Mouse (Mus musculus) hindbrain, embryonic 11.5 days (tissue): ENCODE results near the gene Pkn1. TPM values are rescaled to one million over a fixed set of nuclear protein-coding genes. Genes with fewer than 3 reads are reported as not detected.

ENCODE experiments used
- ATAC-seq: fragments of 200-750 bp; cut with Nextera tagmentation; 2 replicates; pipeline ENCODE4 v1.8.0; 2017; ENCODE audit warnings: mild to moderate bottlenecking, moderate TSS enrichment, moderate library complexity; ENCODE audit not compliant: low FRiP score
- DNase-seq: peaks from one replicate; pipeline ENCODE4 v3.0.0-alpha.2; 2015; ENCODE audit warnings: low spot score
- H3K27ac ChIP-seq: fragments of 300-500 bp; sonication (generic); 2 replicates; pipeline ENCODE4 v1.5.1; 2014; ENCODE audit warnings: mild to moderate bottlenecking, low read depth, low read length
- H3K27me3 ChIP-seq: fragments of 300-500 bp; sonication (generic); 2 replicates; pipeline ENCODE4 v1.6.1; 2014; ENCODE audit warnings: mild to moderate bottlenecking, low read length, moderate library complexity, mixed read lengths; ENCODE audit not compliant: control insufficient read depth, insufficient read depth
- H3K36me3 ChIP-seq: fragments of 300-500 bp; sonication (generic); 2 replicates; pipeline ENCODE4 v1.6.1; 2014; ENCODE audit warnings: mild to moderate bottlenecking, low read length, moderate library complexity, mixed read lengths; ENCODE audit not compliant: control insufficient read depth, insufficient read depth
- H3K4me1 ChIP-seq: fragments of 300-500 bp; sonication (generic); replicated peaks from 2 replicates; pipeline ENCODE4 v1.6.1; 2014; ENCODE audit warnings: low read length, mixed read lengths; ENCODE audit not compliant: control insufficient read depth, insufficient read depth
- H3K4me2 ChIP-seq: fragments of 300-500 bp; sonication (generic); replicated peaks from 2 replicates; pipeline ENCODE4 v1.6.1; 2014; ENCODE audit warnings: mild to moderate bottlenecking, low read depth, low read length
- H3K4me3 ChIP-seq: fragments of 300-500 bp; sonication (generic); 2 replicates; pipeline ENCODE4 v1.5.1; 2014; ENCODE audit warnings: low read depth, low read length
- H3K9ac ChIP-seq: fragments of 300-500 bp; sonication (generic); 2 replicates; pipeline ENCODE4 v1.6.1; 2014; ENCODE audit warnings: low read depth, low read length
- H3K9me3 ChIP-seq: fragments of 300-500 bp; sonication (generic); 2 replicates; pipeline ENCODE4 v1.6.1; 2016; ENCODE audit warnings: low read length; ENCODE audit not compliant: control insufficient read depth
- WGBS: fragments of 180-500 bp; shearing (Covaris S2); extraction: QIAGEN DNeasy Blood & Tissue Kit; methylation state at CpG from one replicate; pipeline ENCODE4 v1.1.7; 2014; 5-methylcytosine and 5-hydroxymethylcytosine counted together
- polyA plus RNA-seq: library from polyadenylated mRNA; unstranded; fragments of >200 nt; fragmentation: Nextera tagmentation; extraction: Ambion mirVana; gene quantifications from 2 replicates; pipeline ENCODE4 v1.2.1, GENCODE M21; 2014

The Pkn1 gene
- polyA plus RNA-seq, 1 experiment from 2014 or later: 22.6 TPM

- no peaks in the 10 kb centered on the region for H3K36me3 ChIP-seq
- WGBS: 75% methylated on average over 4 of the region's 4 CpGs
- no peak overlapping the region for H3K4me3 ChIP-seq
- H3K27me3 ChIP-seq: no peaks in the 10 kb centered on the region
- ATAC-seq: no peak
- H3K4me2 ChIP-seq: no peak overlapping the region
- no peak overlapping the region for H3K27ac ChIP-seq
- no peak for DNase-seq
- no peaks in the 10 kb centered on the region for H3K4me1 ChIP-seq
- H3K9me3 ChIP-seq: no peaks in the 10 kb centered on the region
- H3K9ac ChIP-seq: no peak overlapping the region
Observed at GRCm38 (mm10) chr8:83638856-83639255, 60.1 kb downstream of the Pkn1 start.

DNA sequence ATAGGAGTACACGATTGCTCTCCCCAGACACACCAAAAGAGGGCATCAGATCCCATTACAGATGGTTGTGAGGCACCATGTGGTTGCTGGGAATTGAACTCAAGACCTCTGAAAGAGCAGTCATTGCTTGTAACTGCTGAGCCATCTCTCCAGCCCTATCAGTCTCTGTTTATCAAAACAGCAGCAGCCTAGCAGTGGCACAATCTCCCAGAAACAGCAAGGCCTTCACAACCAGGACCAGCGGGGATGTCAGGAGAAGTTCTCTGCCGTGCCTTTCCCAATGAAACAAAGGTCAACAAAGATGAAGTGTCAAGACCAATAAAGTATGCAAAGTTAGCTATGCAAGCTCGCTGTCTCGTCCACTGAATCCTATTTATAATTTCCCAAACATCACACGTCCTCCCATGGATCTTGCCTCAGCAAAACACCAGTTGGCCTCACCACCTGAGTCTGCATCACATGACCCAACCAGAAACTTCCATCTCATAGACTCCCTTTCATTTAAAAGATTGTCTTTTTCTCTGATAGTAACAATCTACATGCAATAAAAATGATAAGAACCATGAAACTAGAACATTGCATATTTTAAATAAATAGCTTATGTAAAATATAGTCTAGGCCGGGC, 66.8 kb downstream of the Pkn1 start:
- DNase-seq: no peak
- H3K9me3 ChIP-seq: no peaks in the 10 kb centered on the region
- no peaks in the 10 kb centered on the region for H3K36me3 ChIP-seq
- WGBS: 87% methylated on average over 7 of the region's 7 CpGs
- no peaks in the 10 kb centered on the region for H3K27me3 ChIP-seq
- ATAC-seq: no peak
- no peak overlapping the region for H3K4me3 ChIP-seq
- no peak overlapping the region for H3K27ac ChIP-seq
- H3K9ac ChIP-seq: no peak overlapping the region
- H3K4me1 ChIP-seq: no peaks in the 10 kb centered on the region
- H3K4me2 ChIP-seq: no peak overlapping the region

- Histone ChIP-seq H3K9ac (no peak overlapping the region), H3K4me3 (no peak overlapping the region), H3K4me1 (no peaks in the 10 kb centered on the region), H3K27ac (no peak overlapping the region), H3K4me2 (no peak overlapping the region), H3K9me3 (no peaks in the 10 kb centered on the region), H3K36me3 (no peaks in the 10 kb centered on the region), H3K27me3 (no peaks in the 10 kb centered on the region)
- no peak for ATAC-seq
- DNase-seq: no peak
- 88% methylated on average over 6 of the region's 6 CpGs for WGBS
Observed at GRCm38 (mm10) chr8:83625676-83626299, 73.2 kb downstream of the Pkn1 start.

GRCm38 (mm10) chr8:83624739-83625138, 74.2 kb downstream of the Pkn1 start:
- 47% methylated on average over 3 of the region's 3 CpGs for WGBS
- peak; percentile 32 for DNase-seq
- ATAC-seq: no peak

GRCm38 (mm10) chr8:83623549-83623948, 75.4 kb downstream of the Pkn1 start:
- no peaks in the 10 kb centered on the region for H3K36me3 ChIP-seq
- H3K4me1 ChIP-seq: no peaks in the 10 kb centered on the region
- DNase-seq (no peak), ATAC-seq (no peak)
- H3K4me3 ChIP-seq: no peak overlapping the region
- H3K9me3 ChIP-seq: no peaks in the 10 kb centered on the region
- H3K4me2 ChIP-seq: no peak overlapping the region
- no peaks in the 10 kb centered on the region for H3K27me3 ChIP-seq
- no peak overlapping the region for H3K27ac ChIP-seq
- no peak overlapping the region for H3K9ac ChIP-seq
- 95% methylated on average over 7 of the region's 7 CpGs for WGBS

More at GRCm38 (mm10) chr8:83624739-83625138, 74.2 kb downstream of the Pkn1 start:
- Histone ChIP-seq H3K9ac (no peak overlapping the region), H3K27ac (no peak overlapping the region), H3K4me3 (no peak overlapping the region), H3K36me3 (no peaks in the 10 kb centered on the region), H3K4me1 (no peaks in the 10 kb centered on the region), H3K9me3 (no peaks in the 10 kb centered on the region), H3K4me2 (no peak overlapping the region), H3K27me3 (no peaks in the 10 kb centered on the region)

GRCm38 (mm10) chr8:83622389-83622989, 76.5 kb downstream of the Pkn1 start:
- Histone ChIP-seq H3K27me3 (no peaks in the 10 kb centered on the region), H3K27ac (no peak overlapping the region), H3K9ac (peak overlapping the region; percentile 24; the same call in 1 of the 2 replicates), H3K4me1 (no peaks in the 10 kb centered on the region), H3K4me2 (peak overlapping the region; percentile 51), H3K9me3 (no peaks in the 10 kb centered on the region), H3K36me3 (no peaks in the 10 kb centered on the region), H3K4me3 (peak overlapping the region; percentile 21)
- ATAC-seq (peak; percentile 92), DNase-seq (peak; percentile 91)
- WGBS: 12% methylated on average over 23 of the region's 23 CpGs

- peak; percentile 65 for ATAC-seq
- no peaks in the 10 kb centered on the region for H3K4me1 ChIP-seq
- H3K9me3 ChIP-seq: no peaks in the 10 kb centered on the region
- no peak for DNase-seq
- H3K4me3 ChIP-seq: peak overlapping the region; percentile 21
- 63% methylated on average over 15 of the region's 15 CpGs for WGBS
- H3K27me3 ChIP-seq: no peaks in the 10 kb centered on the region
- H3K4me2 ChIP-seq: peak overlapping the region; percentile 51
- H3K36me3 ChIP-seq: no peaks in the 10 kb centered on the region
- H3K27ac ChIP-seq: no peak overlapping the region
- peak overlapping the region; percentile 24; the same call in 1 of the 2 replicates for H3K9ac ChIP-seq
Observed at GRCm38 (mm10) chr8:83621691-83622388, 77.1 kb downstream of the Pkn1 start.

DNA sequence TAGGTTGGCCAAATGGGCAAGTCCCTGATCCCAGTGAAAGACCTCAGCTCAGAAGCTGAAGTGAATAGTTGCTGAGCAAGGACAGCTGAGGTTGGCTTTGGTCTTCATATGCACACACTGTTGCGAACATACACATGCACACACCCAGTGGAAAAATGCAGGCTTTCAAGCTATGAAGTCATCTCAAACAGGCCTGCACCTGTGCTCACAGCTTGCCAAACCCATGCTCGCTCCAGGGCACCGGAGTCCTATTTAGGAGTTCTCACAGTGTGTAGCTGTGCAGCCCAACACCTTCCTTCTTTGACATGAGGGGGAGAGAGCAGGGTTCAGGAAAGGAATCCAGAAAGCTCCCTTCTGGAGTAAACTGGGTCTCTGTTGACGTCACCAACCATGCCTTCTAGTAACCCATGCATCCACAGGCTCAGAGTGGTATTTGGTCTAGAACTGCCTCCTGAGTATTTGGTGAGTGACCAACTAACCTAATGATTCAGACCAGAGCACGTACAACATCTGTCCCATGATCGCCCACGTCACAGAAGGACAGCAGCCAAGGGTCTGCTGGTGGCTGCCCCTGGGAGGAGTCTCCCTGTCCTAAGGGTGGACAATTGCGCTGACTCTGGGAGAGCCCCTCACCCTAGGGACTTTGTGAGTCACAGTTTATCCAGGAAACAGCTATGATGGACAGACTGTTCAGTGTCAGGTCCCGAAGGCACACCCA, 79.3 kb downstream of the Pkn1 start:
- no peaks in the 10 kb centered on the region for H3K4me1 ChIP-seq
- no peaks in the 10 kb centered on the region for H3K9me3 ChIP-seq
- WGBS: 88% methylated on average over 9 of the region's 9 CpGs
- ATAC-seq: no peak
- no peak overlapping the region for H3K9ac ChIP-seq
- H3K4me2 ChIP-seq: no peak overlapping the region
- no peak overlapping the region for H3K4me3 ChIP-seq
- H3K36me3 ChIP-seq: no peaks in the 10 kb centered on the region
- DNase-seq: no peak
- no peak overlapping the region for H3K27ac ChIP-seq
- H3K27me3 ChIP-seq: no peaks in the 10 kb centered on the region
